Mouse (Mus musculus) midbrain, embryonic 16.5 days (tissue): ENCODE results near the gene Gcsh. TPM values are rescaled to one million over a fixed set of nuclear protein-coding genes. Genes with fewer than 3 reads are reported as not detected.
A peak's percentile ranks its signal among the peaks of the same experiment; 100 is the strongest.

Source experiments
- ATAC-seq: fragments of 200-750 bp; cut with Nextera tagmentation; 2 replicates; pipeline ENCODE4 v1.8.0; 2017; ENCODE audit warnings: moderate TSS enrichment
- H3K27ac ChIP-seq: fragments of 300-500 bp; sonication (generic); 2 replicates; pipeline ENCODE4 v1.5.1; 2014; ENCODE audit warnings: mild to moderate bottlenecking, low read length, mixed read lengths
- H3K27me3 ChIP-seq: fragments of 300-500 bp; sonication (generic); 2 replicates; pipeline ENCODE4 v1.6.1; 2014; ENCODE audit warnings: low read depth, low read length, mixed read lengths; ENCODE audit not compliant: control insufficient read depth, insufficient read depth
- H3K36me3 ChIP-seq: fragments of 300-500 bp; sonication (generic); 2 replicates; pipeline ENCODE4 v1.6.1; 2014; ENCODE audit warnings: mild to moderate bottlenecking, low read length, moderate library complexity, mixed read lengths; ENCODE audit not compliant: control insufficient read depth, insufficient read depth
- H3K4me1 ChIP-seq: fragments of 300-500 bp; sonication (generic); 2 replicates; pipeline ENCODE4 v1.6.1; 2014; ENCODE audit warnings: mild to moderate bottlenecking, low read length, mixed read lengths; ENCODE audit not compliant: control insufficient read depth, insufficient read depth
- H3K4me2 ChIP-seq: fragments of 300-500 bp; sonication (generic); 2 replicates; pipeline ENCODE4 v1.6.1; 2014; ENCODE audit warnings: mild to moderate bottlenecking, low read length, mixed read lengths
- H3K4me3 ChIP-seq: fragments of 300-500 bp; sonication (generic); 2 replicates; pipeline ENCODE4 v1.5.1; 2014; ENCODE audit warnings: low read depth, mild to moderate bottlenecking, low read length, moderate library complexity, mixed read lengths
- H3K9ac ChIP-seq: fragments of 300-500 bp; sonication (generic); 2 replicates; pipeline ENCODE4 v1.6.1; 2014; ENCODE audit warnings: low read depth, low read length, mixed read lengths
- H3K9me3 ChIP-seq: fragments of 300-500 bp; sonication (generic); replicated peaks from 2 replicates; pipeline ENCODE4 v1.6.1; 2014; ENCODE audit warnings: mild to moderate bottlenecking, low read length, mixed read lengths; ENCODE audit not compliant: control insufficient read depth, poor library complexity, severe bottlenecking
- WGBS: fragments of 180-500 bp; shearing (Covaris S2); extraction: QIAGEN DNeasy Blood & Tissue Kit; methylation state at CpG from one replicate; pipeline ENCODE4 v1.1.7; 2014; 5-methylcytosine and 5-hydroxymethylcytosine counted together
- polyA plus RNA-seq: library from polyadenylated mRNA; unstranded; fragments of >200 nt; fragmentation: Nextera tagmentation; extraction: Ambion mirVana; gene quantifications from 2 replicates; pipeline ENCODE4 v1.2.1, GENCODE M21; 2015

Gene Gcsh
- polyA plus RNA-seq: 74.3 and 80.2 TPM in 2 replicates

- peak; percentile 100 for ATAC-seq
- peaks cover 8% of the 10 kb centered on the region for H3K4me1 ChIP-seq
- H3K4me3 ChIP-seq: peak within 1 kb of the TSS; percentile 65
- whole genome bisulfite sequencing: under 1% methylated on average over 56 of the region's 56 CpGs
- peak within 1 kb of the TSS; percentile 74 for H3K4me2 ChIP-seq
- no peaks in the 10 kb centered on the region for H3K9me3 ChIP-seq
- peak within 1 kb of the TSS; percentile 68 for H3K9ac ChIP-seq
- no peaks in the 10 kb centered on the region for H3K27me3 ChIP-seq
- no peak within 1 kb of the TSS for H3K27ac ChIP-seq
- H3K36me3 ChIP-seq: no peaks in the 10 kb centered on the region
Observed at GRCm38 (mm10) chr8:116993095-116993867, at the start of gene Gcsh. TSS of gene Gcsh (minus strand) at chr8:116993537.

DNA sequence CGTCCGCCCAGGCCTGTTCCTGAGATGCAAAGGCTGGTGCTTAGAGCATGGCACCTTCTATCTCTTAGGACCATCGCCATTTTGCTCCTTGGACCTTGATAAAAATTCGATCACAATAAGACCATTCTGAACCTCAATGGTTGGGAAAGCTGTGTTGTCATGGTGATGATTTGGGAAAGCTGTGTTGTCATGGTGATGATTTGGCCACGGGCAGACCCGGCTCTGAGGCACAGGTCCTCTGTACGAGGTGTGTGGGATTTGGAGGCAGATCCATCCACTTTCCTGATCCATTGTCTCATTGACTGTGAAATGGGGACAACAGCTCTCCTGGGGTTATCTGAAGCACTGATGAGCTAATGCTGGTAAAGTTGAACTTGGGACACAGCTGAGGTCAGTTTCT, 46.5 kb upstream of the Gcsh start:
- Histone ChIP-seq H3K27me3 (no peaks in the 10 kb centered on the region), H3K9me3 (no peaks in the 10 kb centered on the region), H3K9ac (no peak overlapping the region), H3K4me1 (peaks cover 11% of the 10 kb centered on the region; the same call in 1 of the 2 replicates), H3K4me3 (no peak overlapping the region), H3K27ac (peak overlapping the region; percentile 19), H3K4me2 (no peak overlapping the region), H3K36me3 (no peaks in the 10 kb centered on the region)
- peak; percentile 79 for ATAC-seq
- WGBS: 17% methylated on average over 7 of the region's 7 CpGs

DNA sequence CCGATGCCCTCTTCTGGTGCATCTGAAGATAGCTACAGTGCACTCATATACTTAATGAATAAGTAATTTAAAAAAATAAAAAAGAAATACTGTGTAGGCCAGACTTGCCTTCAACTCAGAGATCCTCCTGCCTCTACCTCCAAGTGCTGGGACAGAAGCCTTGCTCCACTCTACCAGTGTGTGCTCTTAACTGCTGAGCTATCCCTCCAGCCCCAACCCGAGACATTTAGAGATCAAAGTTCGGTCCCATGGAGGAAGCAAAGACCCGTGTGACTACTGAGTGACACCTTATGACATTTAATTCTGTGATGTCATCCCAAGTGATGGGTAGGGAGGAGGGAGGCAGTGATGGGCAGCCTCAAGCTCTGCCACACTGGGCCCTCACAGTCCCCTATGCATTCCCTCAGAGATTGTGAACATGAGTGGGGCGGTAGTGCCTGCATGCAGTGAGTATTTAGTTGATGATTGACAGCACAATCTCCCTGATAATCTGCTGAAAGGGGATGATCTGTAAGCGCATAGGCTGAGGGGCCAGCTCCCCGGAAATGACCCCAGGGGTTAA, 44.1 kb upstream of the Gcsh start:
- Histone ChIP-seq H3K27ac (no peak overlapping the region), H3K9ac (no peak overlapping the region), H3K4me1 (peaks cover 11% of the 10 kb centered on the region; the same call in 1 of the 2 replicates), H3K4me3 (no peak overlapping the region), H3K27me3 (no peaks in the 10 kb centered on the region), H3K4me2 (no peak overlapping the region), H3K9me3 (no peaks in the 10 kb centered on the region), H3K36me3 (no peaks in the 10 kb centered on the region)
- no peak for ATAC-seq
- 85% methylated on average over 7 of the region's 7 CpGs for WGBS

DNA sequence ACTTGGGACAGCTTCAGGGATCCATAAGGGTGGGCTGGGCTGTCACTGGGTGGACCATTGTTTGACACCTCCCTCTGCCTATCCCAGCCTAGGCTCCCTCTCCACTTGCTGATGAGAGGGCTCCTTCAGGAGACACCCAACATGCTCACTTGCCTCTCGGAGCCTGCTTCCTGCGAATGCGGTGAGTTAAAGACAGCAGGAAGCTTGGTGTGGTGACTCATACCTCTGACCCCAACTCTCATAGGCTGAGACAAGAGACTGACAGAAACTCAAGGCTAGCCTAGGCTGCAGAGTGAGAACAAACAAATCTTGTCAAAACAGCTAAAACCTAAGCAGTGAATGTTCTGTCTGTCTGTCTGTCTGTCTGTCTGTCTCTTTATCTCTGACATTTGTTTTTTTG, 40.1 kb upstream of the Gcsh start:
- Histone ChIP-seq H3K4me1 (no peaks in the 10 kb centered on the region), H3K4me3 (no peak overlapping the region), H3K36me3 (no peaks in the 10 kb centered on the region), H3K9ac (no peak overlapping the region), H3K9me3 (no peaks in the 10 kb centered on the region), H3K27me3 (no peaks in the 10 kb centered on the region), H3K27ac (no peak overlapping the region), H3K4me2 (no peak overlapping the region)
- WGBS: 85% methylated on average over 3 of the region's 3 CpGs
- ATAC-seq: no peak

- no peak overlapping the region for H3K27ac ChIP-seq
- no peaks in the 10 kb centered on the region for H3K4me1 ChIP-seq
- WGBS: 89% methylated on average over 8 of the region's 8 CpGs
- H3K4me3 ChIP-seq: no peak overlapping the region
- H3K36me3 ChIP-seq: no peaks in the 10 kb centered on the region
- H3K9ac ChIP-seq: no peak overlapping the region
- ATAC-seq: no peak
- H3K27me3 ChIP-seq: no peaks in the 10 kb centered on the region
- H3K9me3 ChIP-seq: no peaks in the 10 kb centered on the region
- no peak overlapping the region for H3K4me2 ChIP-seq
Observed at GRCm38 (mm10) chr8:117032609-117033008, 39.3 kb upstream of the Gcsh start.

- Histone ChIP-seq H3K4me2 (no peak overlapping the region), H3K27ac (no peak overlapping the region), H3K9ac (no peak overlapping the region), H3K4me3 (no peak overlapping the region), H3K4me1 (no peaks in the 10 kb centered on the region), H3K36me3 (no peaks in the 10 kb centered on the region), H3K27me3 (no peaks in the 10 kb centered on the region), H3K9me3 (no peaks in the 10 kb centered on the region)
- no peak for ATAC-seq
- 77% methylated on average over 6 of the region's 6 CpGs for WGBS
Observed at GRCm38 (mm10) chr8:117031476-117031875, 38.1 kb upstream of the Gcsh start.

- Histone ChIP-seq H3K4me3 (no peak overlapping the region), H3K9ac (no peak overlapping the region), H3K27ac (no peak overlapping the region), H3K27me3 (no peaks in the 10 kb centered on the region), H3K36me3 (no peaks in the 10 kb centered on the region), H3K9me3 (no peaks in the 10 kb centered on the region), H3K4me1 (no peaks in the 10 kb centered on the region), H3K4me2 (no peak overlapping the region)
- ATAC-seq: no peak
- WGBS: 91% methylated on average over 10 of the region's 10 CpGs
Observed at GRCm38 (mm10) chr8:117028686-117029085, 35.3 kb upstream of the Gcsh start.

GRCm38 (mm10) chr8:117027601-117028000, 34.3 kb upstream of the Gcsh start:
- no peaks in the 10 kb centered on the region for H3K27me3 ChIP-seq
- ATAC-seq: no peak
- no peaks in the 10 kb centered on the region for H3K36me3 ChIP-seq
- no peak overlapping the region for H3K4me2 ChIP-seq
- H3K27ac ChIP-seq: no peak overlapping the region
- no peak overlapping the region for H3K9ac ChIP-seq
- H3K4me3 ChIP-seq: no peak overlapping the region
- H3K4me1 ChIP-seq: no peaks in the 10 kb centered on the region
- no peaks in the 10 kb centered on the region for H3K9me3 ChIP-seq
- WGBS: 86% methylated on average over 5 of the region's 5 CpGs

DNA sequence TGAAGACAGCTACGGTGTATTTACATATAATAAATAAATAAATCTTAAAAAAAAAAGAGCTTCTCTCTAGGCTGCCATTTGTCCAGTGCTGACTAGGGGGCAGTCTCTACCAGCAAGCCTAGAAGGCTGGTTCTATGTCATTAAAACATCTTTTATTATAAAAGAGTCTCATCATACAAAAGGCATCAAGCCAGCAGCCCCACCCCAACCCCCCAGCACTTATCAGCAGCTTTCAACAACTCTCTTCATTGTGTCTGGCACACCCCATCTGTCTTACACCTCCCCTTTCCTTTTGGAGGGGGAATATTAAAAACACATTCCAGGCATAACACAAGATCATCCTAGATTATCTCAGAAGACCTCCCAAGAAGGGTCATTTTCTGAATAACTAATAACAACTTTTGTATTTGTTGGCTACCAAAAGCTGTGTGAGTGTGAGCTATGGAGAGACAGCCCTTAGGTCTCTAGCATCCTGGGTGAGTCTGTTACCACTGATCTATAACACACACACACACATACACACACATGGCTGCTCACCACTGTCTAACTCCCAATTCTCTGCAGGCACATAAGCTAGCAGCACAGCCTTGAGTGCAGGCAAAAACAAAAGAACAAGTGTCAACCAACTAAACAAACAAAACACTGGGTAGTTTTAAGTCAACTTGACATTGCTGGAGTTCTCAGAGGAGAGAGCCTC, 29.1 kb upstream of the Gcsh start:
- H3K4me2 ChIP-seq: no peak overlapping the region
- ATAC-seq: no peak
- H3K9me3 ChIP-seq: no peaks in the 10 kb centered on the region
- H3K27ac ChIP-seq: no peak overlapping the region
- H3K4me1 ChIP-seq: no peaks in the 10 kb centered on the region
- no peaks in the 10 kb centered on the region for H3K36me3 ChIP-seq
- H3K4me3 ChIP-seq: no peak overlapping the region
- no peaks in the 10 kb centered on the region for H3K27me3 ChIP-seq
- 82% methylated on average over 1 of the region's 1 CpGs for WGBS
- H3K9ac ChIP-seq: no peak overlapping the region
